Comparison of ENCODE assay signal across 16 mouse cellular contexts in genomic region chr8:26864971-26865370, GRCm38 (mm10).
A peak's percentile ranks its signal among the peaks of the same experiment; 100 is the strongest.
DNase-seq lines count a peak whose midpoint lies in the region.
"Had no signal": no experiment of that assay in that cellular context is flagged by ENCODE, and none has a peak within 500 bp of the region (broad histone marks: within the 10 kb centered on the region; RNA-seq: fewer than 3 reads in every experiment).

No protein-coding gene starts in this region.

- peak; percentile 96 for DNase-seq in 3T3-L1 (ENCODE audit: low read depth, low spot score)
- peak; percentile 67 for DNase-seq in adipocyte (ENCODE audit: low spot score)
- DNase-seq in gonadal fat pad, adult 2 months (ENCODE audit: low read depth), result peak; percentile 79
- DNase-seq in cerebellum, postnatal 36 days, result no peak
- no peak for DNase-seq in gastrocnemius, adult 8-10 months (ENCODE audit: low spot score in 2 of 2)
- DNase-seq in thymus, postnatal 4 days, result no peak
- no peak for DNase-seq in thymus, postnatal 10 days (ENCODE audit: low spot score in 2 of 2)
- DNase-seq: adrenal gland, adult 2 months; adrenal gland, postnatal 10 days; adrenal gland, postnatal 25 days; cerebellum, adult 11 months; cerebellum, adult 18-20 months; cerebellum, adult 9-10 months; cerebellum, postnatal 25 days; embryo, embryonic 11 days; forebrain, postnatal 0 days had no signal

Comparison
In these comparisons a context has a peak if more than half of its experiments do, and no peak if none do; other contexts are left out.
1. DNase-seq: peak in 3T3-L1 (single experiment), adipocyte (single experiment) and gonadal fat pad, adult 2 months (single experiment); none in cerebellum, postnatal 36 days (0 of 2), gastrocnemius, adult 8-10 months (0 of 2), thymus, postnatal 4 days (single experiment) and thymus, postnatal 10 days (0 of 2).